Mouse (Mus musculus) forebrain, embryonic 12.5 days (tissue): ENCODE data around the gene Klra10. TPM values are rescaled to one million over a fixed set of nuclear protein-coding genes. Genes with fewer than 3 reads are reported as not detected.
"Not testable (repeated sequence)": the region's sequence is repeated elsewhere in the genome, so short reads cannot be mapped to it uniquely, and the experiment has no call there.

Experiments used
- ATAC-seq: fragments of 200-750 bp; cut with Nextera tagmentation; 2 replicates; pipeline ENCODE4 v1.8.0; 2017; ENCODE audit warnings: moderate TSS enrichment; ENCODE audit not compliant: low FRiP score
- H3K27ac ChIP-seq: fragments of 300-500 bp; sonication (generic); 2 replicates; pipeline ENCODE4 v1.5.1; 2016; ENCODE audit warnings: mild to moderate bottlenecking
- H3K27me3 ChIP-seq: fragments of 300-500 bp; sonication (generic); 2 replicates; pipeline ENCODE4 v1.6.1; 2016; ENCODE audit warnings: mild to moderate bottlenecking
- H3K36me3 ChIP-seq: fragments of 300-500 bp; sonication (generic); replicated peaks from 2 replicates; pipeline ENCODE4 v1.6.1; 2016; ENCODE audit warnings: mild to moderate bottlenecking
- H3K4me1 ChIP-seq: fragments of 300-500 bp; sonication (generic); 2 replicates; pipeline ENCODE4 v1.6.1; 2016
- H3K4me2 ChIP-seq: fragments of 300-500 bp; sonication (generic); 2 replicates; pipeline ENCODE4 v1.6.1; 2016; ENCODE audit warnings: mild to moderate bottlenecking, moderate library complexity
- H3K4me3 ChIP-seq: fragments of 300-500 bp; sonication (generic); replicated peaks from 2 replicates; pipeline ENCODE4 v1.5.1; 2016; ENCODE audit warnings: mild to moderate bottlenecking
- H3K9ac ChIP-seq: fragments of 300-500 bp; sonication (generic); 2 replicates; pipeline ENCODE4 v1.6.1; 2016; ENCODE audit warnings: mild to moderate bottlenecking
- H3K9me3 ChIP-seq: fragments of 300-500 bp; sonication (generic); 2 replicates; pipeline ENCODE4 v1.6.1; 2016
- WGBS: fragments of 180-500 bp; shearing (Covaris S2); methylation state at CpG from one replicate; pipeline ENCODE4 v1.1.7; 2016; 5-methylcytosine and 5-hydroxymethylcytosine counted together
- polyA plus RNA-seq: library from polyadenylated mRNA; unstranded; fragments of >200 nt; fragmentation: Nextera tagmentation; extraction: Ambion mirVana; gene quantifications from 2 replicates; pipeline ENCODE4 v1.2.1, GENCODE M21; 2016

Klra10 gene
- polyA plus RNA-seq = not detected in 2 replicates

DNA sequence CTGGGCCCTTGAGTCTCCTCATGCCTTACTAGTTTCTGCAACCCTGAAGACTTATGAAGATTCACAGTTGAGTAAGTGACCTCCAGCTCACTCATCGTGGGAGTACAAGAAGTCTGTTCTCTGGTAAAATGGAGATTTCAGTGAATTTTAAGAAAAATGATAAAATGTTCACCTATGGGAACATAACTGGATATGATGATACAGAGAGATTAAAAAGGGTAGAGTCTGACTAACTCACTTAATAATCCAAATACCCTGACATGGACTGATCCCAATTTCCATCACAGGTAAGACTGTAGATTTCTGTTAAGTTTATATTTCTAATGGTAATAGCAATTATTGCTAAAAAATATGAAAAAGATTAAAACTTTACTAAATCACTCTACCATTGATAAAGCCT, at the start of gene Klra10:
TSS of gene Klra10 (minus strand) at position 101 of the 400 bp plus-strand sequence.
- H3K4me3 ChIP-seq, H3K4me2 ChIP-seq, ATAC-seq, H3K9me3 ChIP-seq, H3K27me3 ChIP-seq, H3K27ac ChIP-seq, H3K4me1 ChIP-seq, H3K36me3 ChIP-seq, H3K9ac ChIP-seq: not testable (repeated sequence)
- WGBS = 81% methylated on average over 1 of the region's 1 CpGs

DNA sequence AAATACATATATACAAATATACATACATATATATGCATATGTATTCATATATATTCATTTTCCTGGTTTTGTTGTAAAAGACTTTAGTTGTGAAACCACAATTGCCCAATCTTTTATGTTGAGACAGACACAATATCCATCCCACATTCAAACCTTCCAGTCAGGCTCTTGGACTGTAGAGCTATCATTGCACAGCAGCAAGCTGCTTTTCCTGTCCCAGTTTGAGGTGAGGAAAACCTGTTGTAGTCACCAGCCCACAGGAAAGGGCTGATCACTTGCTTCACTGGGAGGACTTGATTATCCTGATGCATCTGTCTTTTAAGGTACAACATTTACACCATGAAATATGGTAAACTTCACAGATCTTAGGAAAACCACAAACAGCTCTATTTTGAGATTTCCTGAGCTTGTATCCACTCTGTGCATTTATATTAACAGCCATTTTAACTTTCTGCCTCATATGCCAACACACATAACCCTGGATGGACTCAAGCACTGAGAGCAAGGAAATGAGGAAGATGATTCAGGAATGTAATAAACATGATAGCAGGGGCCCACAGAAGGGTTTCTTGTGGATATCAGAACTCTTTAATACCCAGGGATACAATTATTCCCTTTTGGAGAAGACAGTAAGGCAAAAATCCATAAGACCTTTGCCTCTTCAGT, 6.4 kb upstream of the Klra10 start:
- no peaks in the 10 kb centered on the region for H3K36me3 ChIP-seq
- no peaks in the 10 kb centered on the region for H3K4me1 ChIP-seq
- no peak overlapping the region for H3K4me3 ChIP-seq
- H3K27me3 ChIP-seq = no peaks in the 10 kb centered on the region
- no peak overlapping the region for H3K27ac ChIP-seq
- no peak for ATAC-seq
- H3K9me3 ChIP-seq = no peaks in the 10 kb centered on the region
- H3K4me2 ChIP-seq = no peak overlapping the region
- no peak overlapping the region for H3K9ac ChIP-seq

- Histone ChIP-seq H3K4me2 (no peak overlapping the region), H3K27ac (no peak overlapping the region), H3K9ac (no peak overlapping the region), H3K9me3 (peaks cover 15% of the 10 kb centered on the region), H3K4me3 (no peak overlapping the region), H3K27me3 (no peaks in the 10 kb centered on the region), H3K36me3 (no peaks in the 10 kb centered on the region), H3K4me1 (no peaks in the 10 kb centered on the region)
- 83% methylated on average over 2 of the region's 2 CpGs for WGBS
- no peak for ATAC-seq
Measured at GRCm38 (mm10) chr6:130255326-130255725, 26.4 kb downstream of the Klra10 start.

DNA sequence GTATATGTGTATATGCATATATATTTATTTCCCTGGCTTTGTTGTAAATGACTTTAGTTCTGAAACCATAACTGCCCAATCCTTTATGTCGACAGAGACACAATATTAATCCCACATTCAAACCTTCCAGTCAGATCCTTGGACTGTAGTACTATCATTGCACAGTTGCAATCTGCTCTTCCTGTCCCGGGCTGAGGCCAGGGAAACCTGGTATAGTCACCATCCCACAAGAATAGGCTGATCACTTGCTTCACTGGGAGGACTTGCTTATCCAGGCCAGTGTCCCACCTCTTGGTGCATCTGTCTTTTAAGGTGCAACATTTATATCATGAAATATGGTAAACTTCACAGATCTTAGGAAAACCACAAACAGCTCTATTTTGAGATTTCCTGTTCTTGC, 44.2 kb downstream of the Klra10 start:
- Histone ChIP-seq H3K9ac (no peak overlapping the region), H3K27ac (no peak overlapping the region), H3K9me3 (no peaks in the 10 kb centered on the region), H3K4me3 (no peak overlapping the region), H3K4me2 (no peak overlapping the region), H3K36me3 (no peaks in the 10 kb centered on the region), H3K27me3 (no peaks in the 10 kb centered on the region), H3K4me1 (no peaks in the 10 kb centered on the region)
- ATAC-seq = no peak
- 72% methylated on average over 2 of the region's 2 CpGs for WGBS

DNA sequence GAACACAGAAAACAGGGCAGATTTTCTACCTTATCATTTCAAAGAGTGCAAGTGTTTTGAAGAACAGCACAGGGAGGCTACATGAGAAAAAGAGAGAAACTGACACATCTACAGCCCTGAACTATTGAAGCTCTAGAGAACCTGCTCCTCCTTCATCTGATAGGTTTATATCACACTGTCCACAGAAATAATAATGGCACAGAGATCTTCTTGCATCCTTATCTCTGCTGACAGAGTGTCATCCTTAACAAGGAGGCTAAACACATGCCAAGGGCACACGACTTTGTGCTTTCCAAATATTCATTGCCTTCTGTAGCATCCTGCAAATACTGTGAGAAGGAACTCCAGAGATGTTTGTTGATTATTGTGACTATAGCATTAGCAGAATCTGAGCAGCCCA, 45.1 kb downstream of the Klra10 start:
- no peaks in the 10 kb centered on the region for H3K4me1 ChIP-seq
- no peaks in the 10 kb centered on the region for H3K27me3 ChIP-seq
- peaks cover 3% of the 10 kb centered on the region; the same call in 1 of the 2 replicates for H3K9me3 ChIP-seq
- 48% methylated on average over 1 of the region's 1 CpGs for WGBS
- H3K36me3 ChIP-seq = no peaks in the 10 kb centered on the region
- no peak overlapping the region for H3K4me3 ChIP-seq
- H3K4me2 ChIP-seq = no peak overlapping the region
- H3K27ac ChIP-seq = no peak overlapping the region
- no peak for ATAC-seq
- no peak overlapping the region for H3K9ac ChIP-seq

- no peak within 1 kb of the TSS for H3K27ac ChIP-seq
- no peaks in the 10 kb centered on the region for H3K27me3 ChIP-seq
- no peak within 1 kb of the TSS for H3K9ac ChIP-seq
- H3K4me3 ChIP-seq = no peak within 1 kb of the TSS
- ATAC-seq = no peak
- no peaks in the 10 kb centered on the region for H3K4me1 ChIP-seq
- no peak within 1 kb of the TSS for H3K4me2 ChIP-seq
- H3K9me3 ChIP-seq = peaks cover 8% of the 10 kb centered on the region; the same call in 1 of the 2 replicates
- H3K36me3 ChIP-seq = no peaks in the 10 kb centered on the region
Measured at GRCm38 (mm10) chr6:130233222-130233621, 48.5 kb downstream of the Klra10 start, which contains the start of gene Klra7. Gene Klra7 (minus strand): TSS chr6:130233322.

Other genes with a start within 250 kb of the Klra10 start
- not detected in 2 replicates for gene Klra4, start 214.7 kb downstream of the Klra10 start, polyA plus RNA-seq
- gene Klra8, start 152.0 kb downstream of the Klra10 start, polyA plus RNA-seq = not detected in 2 replicates
- gene Klra9, start 88.8 kb downstream of the Klra10 start, polyA plus RNA-seq = not detected in 2 replicates
- gene Klra7, start 48.6 kb downstream of the Klra10 start, polyA plus RNA-seq = not detected in 2 replicates
- not detected in 2 replicates for gene Klra3, start 55.6 kb upstream of the Klra10 start, polyA plus RNA-seq
- gene Klra1, start 104.9 kb upstream of the Klra10 start, polyA plus RNA-seq = not detected in 2 replicates